Mouse (Mus musculus) adrenal gland, postnatal 36 days (tissue): Measurements from ENCODE around the gene Ranbp17. TPM values are rescaled to one million over a fixed set of nuclear protein-coding genes. Genes with fewer than 3 reads are reported as not detected.

Experiments
- DNase-seq, 2 experiments: peaks; one replicate each; pipeline ENCODE4 v3.0.0; 2021; ENCODE audit warnings: mixed read lengths in 1 of 2
- total RNA-seq, 2 experiments: library from RNA; stranded (reverse); gene quantifications; 2 replicates each; pipeline ENCODE4 v1.2.3; 2021

Ranbp17 gene
- total RNA-seq, 2 experiments from 2014 or later, result 5.4 to 5.9 TPM

DNA sequence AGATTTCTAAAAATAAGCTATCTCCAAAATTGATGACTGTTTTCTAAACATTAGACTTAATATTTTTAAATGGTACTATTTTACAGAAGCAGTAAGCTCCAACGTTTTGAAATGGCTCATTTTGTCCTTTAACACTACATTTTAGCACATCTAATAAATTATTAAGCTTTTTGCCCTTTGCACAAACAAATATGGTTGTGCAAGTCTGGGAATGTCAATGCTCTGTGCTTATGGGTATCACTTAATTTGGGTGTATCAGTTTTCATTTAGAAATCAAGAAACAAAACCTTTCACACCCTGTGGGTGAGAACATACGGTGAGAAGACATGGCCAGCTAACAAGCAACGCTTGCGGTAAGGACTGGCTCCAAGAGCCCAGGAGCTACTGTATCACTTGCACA is 108.9 kb downstream of the Ranbp17 start:
- no peak for DNase-seq

DNA sequence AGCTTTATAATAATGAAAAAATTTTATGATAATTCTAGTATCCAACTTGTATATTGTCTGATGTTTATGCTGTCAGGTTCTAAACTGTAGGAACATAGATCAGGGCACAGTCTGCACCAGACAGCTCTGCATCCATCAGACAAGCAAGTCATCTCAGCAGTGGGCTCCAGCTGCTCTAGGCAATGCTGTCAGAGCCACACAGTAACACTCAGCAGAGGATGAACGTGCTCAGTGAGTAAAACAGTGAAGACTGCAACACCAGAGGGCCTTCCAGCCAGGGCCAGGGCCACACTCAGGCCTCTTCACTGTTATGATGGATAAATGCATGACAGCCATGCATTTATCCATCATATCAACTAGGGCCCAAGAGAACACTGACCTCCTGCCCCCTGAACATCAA is 114.2 kb downstream of the Ranbp17 start:
- DNase-seq, result no peak

DNA sequence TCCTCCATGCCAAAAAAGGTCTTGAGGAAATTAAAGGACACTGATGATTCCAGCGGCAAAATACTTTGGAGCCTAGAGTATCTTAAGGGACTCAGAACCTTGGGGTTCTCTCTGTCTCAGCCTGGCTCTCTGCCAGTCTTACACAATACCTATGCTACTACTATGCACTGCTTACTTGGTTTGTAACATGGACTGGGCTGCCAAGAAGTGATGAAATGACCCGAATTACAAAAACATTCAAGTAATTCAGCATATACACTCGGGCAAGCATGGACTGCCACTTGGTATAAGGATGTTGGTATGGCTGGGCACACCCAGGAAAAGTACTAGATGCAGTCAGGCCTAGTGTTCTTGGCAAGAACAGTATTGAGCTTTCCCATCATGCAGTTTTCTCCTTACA is 114.8 kb downstream of the Ranbp17 start:
- peak; percentile 28 to 33 for DNase-seq

DNA sequence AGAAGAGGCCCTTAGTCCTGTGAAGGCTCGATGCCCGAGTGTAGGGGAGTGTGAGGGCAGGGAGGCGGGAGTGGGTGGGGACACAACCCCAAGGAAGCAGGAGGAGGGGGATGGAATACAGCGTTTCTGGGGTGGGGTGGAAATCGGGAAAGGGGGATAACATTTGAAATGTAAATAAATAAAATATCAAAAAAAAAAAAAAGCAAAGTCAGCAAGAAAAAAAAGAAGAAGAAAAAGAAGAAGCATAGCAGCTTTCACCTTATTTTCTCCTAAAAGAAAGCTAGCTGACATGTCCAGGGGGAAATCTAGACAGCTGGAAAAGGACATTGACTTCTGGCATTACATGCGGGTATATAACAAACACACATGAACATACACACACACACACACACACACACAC is 117.3 kb downstream of the Ranbp17 start:
- no peak for DNase-seq

DNA sequence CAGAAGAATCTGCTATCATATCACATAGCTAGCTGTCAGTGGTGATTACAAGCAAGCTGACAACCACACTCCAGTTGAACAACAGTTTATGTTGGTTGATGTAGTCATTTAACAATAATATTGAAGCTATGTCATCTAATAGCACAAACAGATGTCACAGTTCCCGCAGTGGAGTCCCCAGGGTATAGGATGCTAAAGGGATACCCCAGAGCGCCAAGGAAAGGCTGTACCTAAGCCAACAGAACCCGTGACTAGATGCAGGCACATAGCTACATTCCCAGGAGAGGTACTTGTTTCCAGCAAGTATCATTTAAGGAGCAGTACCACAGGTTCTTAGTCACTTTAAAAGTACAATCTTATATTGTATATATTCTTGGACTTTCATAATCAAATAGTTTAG is 119.5 kb downstream of the Ranbp17 start:
- DNase-seq, result no peak

DNA sequence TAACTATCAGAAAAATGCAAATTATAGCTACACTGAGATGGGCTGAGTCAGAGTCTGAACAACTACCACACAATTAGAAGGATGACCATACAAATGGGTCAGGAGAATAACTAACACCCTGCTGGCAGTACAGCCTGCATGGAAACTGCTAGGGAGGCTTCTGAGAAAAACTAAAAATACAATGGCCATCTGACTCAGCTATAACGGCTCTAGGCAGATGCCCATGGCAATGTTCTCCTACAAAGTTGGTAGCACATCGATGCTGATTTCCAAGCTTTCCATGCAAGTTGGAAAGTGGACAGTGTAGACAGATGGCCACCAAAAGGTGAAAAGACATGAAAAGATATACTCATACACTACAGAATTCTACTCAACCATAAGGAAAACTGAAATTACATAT is 124.9 kb downstream of the Ranbp17 start:
- no peak for DNase-seq

DNA sequence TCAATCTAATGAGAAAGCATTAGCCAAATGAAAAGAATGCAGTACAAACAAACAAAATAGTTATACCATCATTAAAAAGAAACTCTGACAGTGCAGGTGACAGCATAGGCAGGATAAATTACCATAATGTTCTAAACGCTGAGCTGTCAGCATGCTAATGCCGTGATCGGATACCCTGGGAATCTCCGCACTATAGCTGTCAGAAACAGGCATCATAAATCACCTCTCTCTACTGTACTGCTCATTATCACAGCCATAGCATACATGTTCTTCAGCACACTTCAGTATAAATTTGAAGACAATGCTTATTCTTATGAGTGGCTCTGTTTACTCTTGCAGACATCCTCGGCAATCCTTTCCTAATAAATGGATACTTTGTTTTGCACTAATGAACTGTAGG is 151.7 kb downstream of the Ranbp17 start:
- no peak for DNase-seq

DNA sequence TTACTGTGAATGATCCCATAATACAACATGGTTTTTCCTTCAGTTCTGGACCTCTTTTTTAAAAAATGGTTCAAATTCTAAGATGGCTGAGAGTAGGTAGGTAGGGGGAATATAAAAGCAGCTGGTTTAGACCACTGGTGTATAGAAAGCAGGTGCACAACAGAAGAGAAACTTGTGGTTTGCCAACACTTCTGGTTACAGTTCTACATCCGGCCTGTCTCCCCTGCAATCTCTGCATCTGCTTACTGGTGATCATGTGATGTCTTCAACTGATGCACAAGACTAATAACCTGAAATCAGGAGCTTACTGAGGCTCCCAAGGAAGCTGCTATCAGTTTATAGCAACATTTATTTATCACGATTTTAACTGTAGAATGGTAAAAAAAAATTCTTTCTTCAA is 164.3 kb downstream of the Ranbp17 start:
- no peak for DNase-seq

DNA sequence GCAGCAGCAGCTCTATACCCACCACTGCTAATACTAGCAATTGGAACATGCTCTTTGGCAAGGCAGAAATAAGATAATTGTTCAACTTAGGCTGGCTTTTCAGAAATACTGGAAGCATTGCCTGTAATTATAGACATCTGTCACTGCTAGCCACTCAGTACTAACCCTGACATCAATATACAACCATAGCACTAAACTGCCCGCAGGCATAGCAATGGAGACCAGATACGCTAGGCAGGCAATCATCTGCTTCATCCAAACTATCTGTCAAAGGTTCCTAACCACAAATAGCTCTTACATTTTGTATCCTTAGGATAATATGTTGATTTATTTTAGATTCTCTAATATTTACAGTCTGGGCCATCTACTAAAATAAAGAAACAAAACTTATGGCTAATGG is 171.5 kb downstream of the Ranbp17 start:
- no peak for DNase-seq

DNA sequence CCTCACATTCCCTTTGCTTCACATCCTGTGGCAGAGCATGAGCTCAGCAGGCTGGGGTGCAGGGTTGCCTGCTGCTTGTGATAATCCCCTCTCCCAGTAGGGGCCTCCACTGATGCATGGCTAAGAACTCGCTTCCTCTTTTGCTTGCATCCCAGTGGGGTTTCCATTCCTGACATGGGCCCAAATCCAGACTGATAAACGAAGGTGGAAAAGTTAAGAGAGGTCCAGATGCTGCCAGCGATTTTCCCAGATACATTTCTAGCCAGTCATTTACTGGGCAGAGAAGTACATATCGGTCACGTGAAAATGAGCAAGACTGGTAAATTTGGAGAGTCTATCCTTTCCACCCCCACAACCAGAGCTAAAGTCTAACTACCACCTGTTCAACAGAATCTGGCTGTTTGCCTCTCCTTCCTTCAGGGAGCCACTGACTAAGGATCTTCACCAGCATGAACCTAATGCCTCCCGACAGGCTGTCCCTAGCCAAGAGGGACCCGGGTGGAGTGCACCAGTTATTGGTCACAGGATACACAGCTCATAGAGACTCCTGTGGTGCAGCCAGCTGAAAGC is 176.9 kb downstream of the Ranbp17 start:
- peak; percentile 30 to 58 for DNase-seq

DNA sequence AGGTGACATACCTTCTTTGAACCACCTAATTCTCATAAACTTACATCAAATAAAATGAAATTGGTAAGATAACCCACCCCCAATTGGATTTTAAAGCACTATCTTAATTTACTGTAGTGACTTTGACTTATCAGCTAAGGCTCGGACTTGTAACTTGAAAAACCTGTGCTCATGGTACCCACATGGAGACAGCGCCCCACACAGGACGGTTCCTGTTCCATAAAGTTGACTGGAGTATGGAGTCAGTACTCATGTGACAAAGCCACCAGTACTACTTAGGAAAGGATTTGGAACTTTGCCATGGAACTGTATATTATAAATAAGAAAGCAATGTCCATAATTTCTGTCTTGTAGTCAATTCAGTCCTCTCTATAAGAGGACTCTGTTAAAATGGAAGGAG is 177.9 kb downstream of the Ranbp17 start:
- DNase-seq, result no peak

DNA sequence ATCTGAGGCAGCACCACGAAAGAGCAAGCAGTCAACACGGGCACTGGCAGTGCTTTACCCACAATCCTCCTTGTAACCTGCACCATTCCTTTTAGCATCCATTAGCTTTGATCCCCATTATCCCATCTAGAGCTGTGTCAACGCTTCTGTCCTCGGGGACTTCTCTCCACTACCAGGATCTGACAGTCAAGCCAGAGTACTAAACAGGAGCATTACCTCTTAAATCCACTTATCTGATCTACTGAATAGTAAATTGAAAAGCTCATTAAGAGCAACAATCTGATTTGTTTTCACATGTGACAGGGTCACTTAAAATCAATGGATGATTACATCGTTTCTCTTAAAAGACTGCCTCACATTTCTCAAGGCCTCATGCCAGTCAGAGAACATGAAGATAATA is 181.4 kb downstream of the Ranbp17 start:
- no peak for DNase-seq

DNA sequence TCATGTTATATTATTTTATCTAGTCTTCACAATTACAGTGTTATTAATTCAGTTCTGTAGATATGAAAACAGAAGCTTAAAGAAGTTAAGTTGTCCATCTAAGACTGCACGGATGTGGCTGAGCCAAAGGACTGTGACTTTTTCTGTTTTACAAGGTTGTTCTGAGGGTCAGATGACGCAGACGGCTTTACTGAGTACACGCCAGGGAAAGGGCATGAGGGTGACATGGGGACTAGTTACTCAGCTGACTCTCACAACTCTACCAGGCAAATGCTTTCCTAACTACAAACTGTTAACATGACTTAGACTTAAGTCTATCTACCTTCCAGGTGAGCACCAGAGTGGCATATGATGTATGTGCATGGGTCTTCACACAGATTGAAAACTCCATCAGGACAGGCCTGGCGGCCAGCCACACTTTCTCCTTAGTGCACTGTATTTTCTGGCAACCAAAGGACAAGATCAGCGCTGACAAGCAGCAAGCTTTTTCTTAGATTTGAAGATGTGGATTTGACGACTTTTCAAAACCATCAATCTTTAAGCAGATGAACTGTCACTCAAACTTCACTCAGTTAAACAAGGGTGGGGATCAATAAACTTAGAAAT is 194.4 kb downstream of the Ranbp17 start:
- DNase-seq, result peak; percentile 65 to 67

DNA sequence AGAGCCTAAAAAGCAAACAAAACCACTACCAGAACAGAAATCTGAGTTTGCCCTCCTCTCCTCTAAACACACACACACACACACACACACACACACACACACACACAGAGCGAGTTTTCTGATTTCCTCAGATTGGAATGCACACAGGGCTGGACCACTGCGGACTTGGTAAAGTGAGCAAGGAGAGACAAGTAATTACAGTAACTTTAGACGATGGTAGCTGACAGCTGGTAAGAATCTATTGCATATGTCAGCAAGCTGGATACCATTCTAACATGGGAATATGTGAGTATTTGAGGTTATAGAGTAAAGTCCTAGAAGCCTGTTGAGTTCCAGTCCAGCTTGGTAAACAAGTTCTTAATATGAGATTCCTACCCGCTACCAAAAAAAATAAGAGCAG is 204.0 kb downstream of the Ranbp17 start:
- no peak for DNase-seq

DNA sequence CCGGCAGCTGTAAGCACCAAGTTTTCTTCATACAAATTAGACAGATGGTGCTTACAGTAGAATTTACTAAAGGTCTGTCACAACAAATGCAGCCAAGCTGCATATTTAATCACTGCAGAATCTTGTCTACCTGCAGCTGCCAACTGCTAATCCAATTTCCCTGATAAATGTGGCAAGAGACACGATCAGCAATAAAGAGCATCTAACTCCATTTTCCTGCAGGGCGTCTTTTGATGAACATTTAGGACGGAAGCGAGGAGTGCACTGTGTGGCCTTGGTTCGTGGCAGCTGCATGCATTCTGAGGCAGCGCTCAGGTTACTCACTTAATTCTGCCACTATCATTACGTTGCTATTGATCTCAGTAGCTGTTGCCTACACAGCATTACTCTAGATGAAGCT is 212.7 kb downstream of the Ranbp17 start:
- no peak for DNase-seq

DNA sequence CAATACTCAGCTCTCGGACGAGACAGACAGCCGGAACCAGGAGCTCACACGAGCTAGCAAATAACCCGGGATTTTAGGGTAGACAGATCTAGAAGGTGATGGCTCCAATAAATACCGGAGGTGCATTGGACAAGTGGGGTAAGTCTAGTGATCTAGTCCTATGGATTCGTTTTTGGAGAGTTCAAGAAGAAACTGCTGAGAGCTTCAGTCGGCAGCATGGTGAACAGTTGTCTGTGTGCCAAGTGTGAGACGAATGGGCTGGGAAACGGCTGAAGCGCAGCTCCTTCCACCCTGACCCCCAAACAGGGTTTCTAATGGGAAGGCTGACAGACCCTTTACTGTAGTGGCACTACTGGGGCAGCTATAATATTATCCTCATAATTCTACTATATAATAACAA is 214.2 kb downstream of the Ranbp17 start:
- DNase-seq, result no peak

DNA sequence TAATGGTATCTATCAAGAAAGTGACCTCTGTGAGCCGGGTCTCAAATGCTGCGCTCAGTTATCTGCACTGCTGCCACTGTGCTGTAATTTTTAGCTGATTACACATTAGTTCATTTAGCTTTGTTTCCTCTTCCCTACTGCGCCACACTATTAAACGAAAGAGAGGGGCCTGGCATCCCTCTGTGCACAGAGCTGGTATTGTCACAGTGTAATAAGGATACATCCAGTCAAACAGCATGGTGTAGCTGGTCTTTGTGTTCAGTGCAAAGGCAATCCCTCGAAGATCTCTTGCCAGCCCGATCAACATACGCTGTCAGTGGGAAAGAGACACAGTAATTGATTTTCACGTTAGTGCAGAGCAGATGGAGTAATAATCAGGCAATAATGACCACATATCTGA is 216.4 kb downstream of the Ranbp17 start:
- DNase-seq, result no peak

DNA sequence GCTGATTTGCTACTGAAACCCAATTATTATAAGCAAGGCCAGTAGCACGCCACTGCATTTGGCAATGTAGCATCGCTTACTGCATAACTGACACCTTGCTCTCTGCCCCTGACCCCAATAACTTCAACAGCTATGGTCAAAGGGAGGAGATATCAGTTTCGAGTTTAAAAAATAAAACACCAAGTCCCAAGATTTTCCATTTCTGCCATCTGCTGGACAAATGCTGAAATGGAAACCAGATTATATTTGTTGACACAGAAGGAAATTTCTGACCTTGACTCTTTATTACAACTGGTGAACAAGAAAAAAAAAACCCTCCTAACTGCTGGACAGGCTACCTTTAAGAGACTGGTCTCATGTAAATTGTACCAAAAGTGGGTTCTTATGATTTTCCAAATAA is 218.1 kb downstream of the Ranbp17 start:
- DNase-seq, result peak in 1 of 2 experiments; percentile 15

DNA sequence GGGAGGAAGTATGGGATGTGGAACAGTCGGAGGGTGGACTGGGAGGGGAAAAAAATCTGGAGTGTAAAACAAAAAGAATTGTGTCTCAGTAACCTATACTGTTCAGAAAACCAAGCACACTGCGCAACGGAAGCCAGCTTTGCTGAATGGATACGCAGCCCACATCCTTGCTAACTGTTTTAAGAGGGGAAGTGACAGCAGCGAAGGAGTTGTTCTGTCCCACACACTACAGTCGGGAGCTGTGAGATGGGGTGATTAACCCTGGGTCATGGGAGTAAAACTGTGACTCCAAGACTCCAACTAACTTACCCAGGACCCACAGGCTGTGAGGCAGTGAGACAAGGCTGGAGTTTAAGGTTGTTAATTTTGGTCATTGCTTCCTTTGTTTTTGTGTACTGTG is 219.5 kb downstream of the Ranbp17 start:
- no peak for DNase-seq

DNA sequence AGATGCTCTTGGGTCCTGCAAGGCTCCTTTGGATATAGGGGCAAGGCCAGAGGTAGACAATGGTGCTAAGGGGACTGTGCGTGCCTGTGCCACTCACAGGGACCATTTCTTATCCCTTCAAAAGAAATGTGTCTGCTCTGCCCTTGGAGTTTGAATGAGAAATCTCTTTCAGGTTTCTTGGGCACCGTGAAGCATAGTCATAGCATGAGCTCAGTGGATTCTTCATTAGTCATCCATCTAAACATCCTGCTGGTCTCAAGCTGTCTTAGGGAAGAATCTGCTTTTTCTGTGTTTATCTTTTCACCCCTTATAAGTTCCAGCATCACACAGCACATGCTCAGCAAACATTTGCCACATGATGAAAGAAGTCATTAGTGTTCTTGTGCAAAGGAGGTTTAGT is 235.0 kb downstream of the Ranbp17 start:
- DNase-seq, result no peak

DNA sequence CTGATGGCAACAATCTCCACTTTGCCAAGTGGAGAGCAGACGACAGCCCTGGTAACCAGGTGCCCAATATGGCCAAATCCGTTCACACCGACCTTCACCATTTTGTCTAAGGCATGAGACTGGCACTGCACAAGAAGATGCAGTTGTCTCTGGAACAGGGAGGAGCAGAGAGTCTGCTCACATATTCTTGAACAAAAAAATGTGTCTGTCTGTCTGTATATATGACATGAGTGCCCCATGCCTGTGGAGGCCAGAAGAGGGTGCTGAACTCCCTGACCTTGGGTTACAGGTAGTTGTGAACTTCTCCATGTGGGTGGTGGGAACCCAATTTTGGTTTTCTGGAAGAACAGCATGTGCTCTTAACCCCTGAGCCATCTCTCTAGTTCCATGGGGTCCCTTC is 236.9 kb downstream of the Ranbp17 start, which contains the start of gene Gm12117:
TSS of gene Gm12117 (minus strand) at position 101 of the 400 bp plus-strand sequence.
- DNase-seq, result no peak

DNA sequence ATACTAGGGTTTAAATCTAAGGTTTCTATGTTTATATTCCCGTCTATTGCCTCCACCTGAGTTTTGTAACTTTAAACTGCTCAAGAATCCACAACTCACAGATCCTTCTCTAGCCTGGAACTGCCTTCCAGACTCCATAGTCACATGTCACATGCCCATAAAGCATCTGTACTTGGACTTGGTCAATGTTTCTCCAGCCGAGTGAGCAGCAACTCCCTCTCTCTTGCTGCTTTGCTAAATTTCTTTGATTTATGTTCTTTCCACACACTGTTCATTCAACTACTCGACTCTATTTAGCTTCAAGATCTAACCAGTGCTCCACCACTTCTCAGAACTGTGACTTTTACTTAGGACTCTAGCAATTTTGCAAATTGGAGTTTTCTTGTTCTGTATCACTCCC is 238.7 kb downstream of the Ranbp17 start:
- no peak for DNase-seq

DNA sequence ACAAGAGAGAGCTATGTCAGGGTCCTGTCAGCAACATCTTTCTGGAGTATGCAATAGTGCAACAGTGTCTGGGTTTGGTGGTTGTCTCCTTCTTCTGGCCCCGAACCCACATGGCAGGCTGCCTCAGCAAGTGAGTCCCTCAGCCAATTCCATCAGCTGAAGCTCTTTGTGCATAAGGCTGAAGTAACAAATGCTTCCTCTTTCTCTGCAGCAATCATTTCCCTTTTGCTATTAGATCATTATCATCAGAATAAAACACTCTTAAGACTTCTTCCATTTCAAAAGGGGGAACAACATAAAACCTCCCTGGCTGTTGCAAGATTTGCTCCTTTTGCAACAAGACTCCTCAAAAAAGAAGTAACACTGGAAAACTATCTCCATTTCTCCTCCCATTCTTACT is 239.3 kb downstream of the Ranbp17 start:
- DNase-seq, result no peak

DNA sequence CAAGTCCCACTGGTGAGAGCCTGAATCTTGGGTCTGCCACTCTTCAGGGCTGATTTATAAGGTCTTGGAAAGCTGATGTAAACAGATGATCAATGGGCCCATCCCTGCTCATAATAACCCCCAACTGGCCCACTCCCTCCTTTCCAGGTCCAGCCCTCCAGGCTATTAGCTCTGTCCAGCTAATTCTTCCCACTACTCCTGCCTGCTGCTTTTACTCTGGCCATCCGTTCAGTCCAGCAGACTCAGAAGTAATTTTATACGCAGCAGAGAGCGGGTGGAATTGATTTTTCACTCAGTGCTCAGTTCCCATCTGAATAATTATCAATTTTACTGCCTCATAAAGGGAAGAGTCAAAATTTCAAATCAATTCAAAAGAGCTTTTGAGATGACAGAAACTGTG is 273.3 kb downstream of the Ranbp17 start:
- DNase-seq, result no peak

DNA sequence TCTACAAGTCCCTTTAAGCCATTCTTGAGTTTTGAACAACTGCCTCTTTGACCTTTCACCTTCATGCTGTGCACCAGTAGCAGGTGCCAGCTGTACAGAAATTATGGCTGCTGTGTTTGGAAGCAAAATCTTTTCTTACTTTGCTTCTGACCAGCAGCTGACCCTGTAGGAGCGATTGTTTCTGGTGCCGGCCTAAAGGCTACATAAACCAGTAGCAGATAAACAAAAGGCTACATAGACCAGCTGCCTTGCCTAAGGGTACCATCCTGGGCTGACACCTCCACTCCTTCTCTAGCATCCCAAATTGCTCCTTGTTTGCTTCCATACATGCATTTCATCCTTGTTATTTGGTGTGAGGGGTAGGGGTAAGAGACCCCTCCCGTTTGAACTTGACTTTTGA is 279.4 kb downstream of the Ranbp17 start:
- no peak for DNase-seq
